Mouse (Mus musculus) MEL (cell line): ENCODE results near the gene Hivep2.

ENCODE experiments used
- GATA1 ChIP-seq: IDR thresholded peaks from 2 replicates; pipeline ENCODE4 v1.6.1; 2011; ENCODE audit warnings: low read depth, low read length, improper control_type of control experiment
- MYB ChIP-seq: IDR thresholded peaks from 2 replicates; pipeline ENCODE4 v1.6.1; 2011; ENCODE audit warnings: mild to moderate bottlenecking, low read depth, low read length, improper control_type of control experiment

- TF ChIP-seq GATA1 (no peak), MYB (no peak)
Measured at GRCm38 (mm10) chr10:14050586-14050985, 84.7 kb downstream of the Hivep2 start.
